Mouse (Mus musculus): ENCODE measurements around the gene Mybpc2.

- no peak for TF ChIP-seq CTCF (conservative IDR thresholded peaks at IDR 0.05; ENCODE audit: low read length)
- TF ChIP-seq POU5F1 (IDR thresholded peaks at IDR 0.05; ENCODE audit: borderline replicate concordance, low read length) = no peak
These were observed 27.7 kb downstream of the Mybpc2 start for GRCm38 (mm10) chr7:44496771-44497109.
